Mouse (Mus musculus): ENCODE data around the gene Acot8. TPM values are rescaled to one million over a fixed set of nuclear protein-coding genes. Genes with fewer than 3 reads are reported as not detected.

The Acot8 gene
- total and polyA plus RNA-seq, 3 experiments: 30.9 to 40.3 TPM; not detected in 1

- TF ChIP-seq POLR2AphosphoS5 (IDR thresholded peaks at IDR 0.05; ENCODE audit: borderline replicate concordance, low read depth, low read length): no peak
These were observed 11.4 kb downstream of the Acot8 start (continued) for GRCm38 (mm10) chr2:164793236-164793635.

GRCm38 (mm10) chr2:164792400-164793190 is 12.1 kb downstream of the Acot8 start:
- H3K27ac ChIP-seq (ENCODE audit: control insufficient read depth, low read depth, low read length): no peak overlapping the region

GRCm38 (mm10) chr2:164791841-164792261 is 12.8 kb downstream of the Acot8 start:
- H3K36me3 ChIP-seq (ENCODE audit: control insufficient read depth in 1 of 2, insufficient read depth in 2 of 2, low read length in 2 of 2): peaks cover 0 to 5% of the 10 kb centered on the region in 2 experiments; a peak in 2 of 4 replicates

More at GRCm38 (mm10) chr2:164792400-164793190, 12.1 kb downstream of the Acot8 start:
- H3K27me3 ChIP-seq (ENCODE audit: control insufficient read depth in 1 of 2, insufficient read depth in 2 of 2, low read length in 2 of 2): no peaks in the 10 kb centered on the region
- H3K4me3 ChIP-seq (ENCODE audit: control insufficient read depth in 1 of 2, insufficient read depth in 1 of 2, low read depth in 2 of 2, low read length in 2 of 2): no peak overlapping the region
- no peaks in the 10 kb centered on the region for H3K9me3 ChIP-seq (replicated peaks; ENCODE audit: insufficient read depth, low read length)
- H3K36me3 ChIP-seq (ENCODE audit: control insufficient read depth in 1 of 2, insufficient read depth in 2 of 2, low read length in 2 of 2): peaks cover 0 to 5% of the 10 kb centered on the region in 2 experiments; a peak in 2 of 4 replicates
- no peak overlapping the region for H3K9ac ChIP-seq (ENCODE audit: control insufficient read depth, low read depth, low read length, poor library complexity, severe bottlenecking)
- peaks cover 0 to 4% of the 10 kb centered on the region in 2 experiments; a peak in 1 of 4 replicates for H3K4me1 ChIP-seq (ENCODE audit: control insufficient read depth in 1 of 2, insufficient read depth in 2 of 2, low read length in 2 of 2)
- no peaks in the 10 kb centered on the region for H3K79me2 ChIP-seq (ENCODE audit: control insufficient read depth, insufficient read depth, low read length, poor library complexity)
- no peak for DNase-seq (ENCODE audit: low read depth, low spot score)
- TF ChIP-seq TBP (IDR thresholded peaks at IDR 0.05; ENCODE audit: low read depth, low read length): no peak
- TF ChIP-seq ETS1 (IDR thresholded peaks at IDR 0.05; ENCODE audit: low read depth, low read length): no peak
- TF ChIP-seq BHLHE40 (IDR thresholded peaks at IDR 0.05; ENCODE audit: borderline replicate concordance, low read depth, low read length): no peak
- TF ChIP-seq UBTF (IDR thresholded peaks at IDR 0.05; ENCODE audit: borderline replicate concordance, insufficient read depth, low read depth, low read length): no peak

GRCm38 (mm10) chr2:164790451-164790850 is 14.2 kb downstream of the Acot8 start:
- DNase-seq (ENCODE audit: low read depth, low spot score): no peak
- Histone ChIP-seq H3K4me3 (ENCODE audit: control insufficient read depth in 1 of 2, insufficient read depth in 1 of 2, low read depth in 2 of 2, low read length in 2 of 2) (no peak overlapping the region), H3K79me2 (ENCODE audit: control insufficient read depth, insufficient read depth, low read length, poor library complexity) (no peaks in the 10 kb centered on the region; the same call in 1 of the 2 replicates), H3K27me3 (ENCODE audit: control insufficient read depth in 1 of 2, insufficient read depth in 2 of 2, low read length in 2 of 2) (no peaks in the 10 kb centered on the region), H3K4me1 (ENCODE audit: control insufficient read depth in 1 of 2, insufficient read depth in 2 of 2, low read length in 2 of 2) (peaks cover 3 to 9% of the 10 kb centered on the region in 2 experiments; a peak in 3 of 4 replicates), H3K27ac (ENCODE audit: control insufficient read depth, low read depth, low read length) (no peak overlapping the region), H3K36me3 (ENCODE audit: control insufficient read depth in 1 of 2, insufficient read depth in 2 of 2, low read length in 2 of 2) (peaks cover 0 to 5% of the 10 kb centered on the region in 2 experiments; a peak in 2 of 4 replicates), H3K9ac (ENCODE audit: control insufficient read depth, low read depth, low read length, poor library complexity, severe bottlenecking) (no peak overlapping the region), H3K9me3 (replicated peaks; ENCODE audit: insufficient read depth, low read length) (no peaks in the 10 kb centered on the region)
- TF ChIP-seq NELFE (IDR thresholded peaks at IDR 0.05; ENCODE audit: low read depth, low read length) (no peak), RCOR1 (IDR thresholded peaks at IDR 0.05; ENCODE audit: low read depth, low read length) (no peak), RAD21 (IDR thresholded peaks at IDR 0.05; ENCODE audit: low read depth, low read length) (no peak), CTCF (IDR thresholded peaks at IDR 0.05 in 2 of 3, conservative IDR thresholded peaks at IDR 0.05 in 1 of 3; ENCODE audit: control insufficient read depth in 1 of 3, insufficient read depth in 1 of 3, low read depth in 2 of 3, low read length in 3 of 3, poor library complexity in 1 of 3, severe bottlenecking in 1 of 3) (no peak), EP300 (IDR thresholded peaks at IDR 0.05; ENCODE audit: low read depth in 1 of 2, low read length in 2 of 2) (no peak), ELF1 (IDR thresholded peaks at IDR 0.05; ENCODE audit: low read depth, low read length) (no peak), TAL1 (IDR thresholded peaks at IDR 0.05; ENCODE audit: low read length) (no peak), ZC3H11A (IDR thresholded peaks at IDR 0.05; ENCODE audit: low read depth, low read length) (no peak), MAX (IDR thresholded peaks at IDR 0.05; ENCODE audit: low read length) (no peak), ETS1 (IDR thresholded peaks at IDR 0.05; ENCODE audit: low read depth, low read length) (no peak), GATA1 (IDR thresholded peaks at IDR 0.05; ENCODE audit: low read depth, low read length) (no peak), MYC (IDR thresholded peaks at IDR 0.05; ENCODE audit: low read depth, low read length) (no peak), BHLHE40 (IDR thresholded peaks at IDR 0.05; ENCODE audit: borderline replicate concordance, low read depth, low read length) (no peak)

More at GRCm38 (mm10) chr2:164791841-164792261, 12.8 kb downstream of the Acot8 start:
- TF ChIP-seq TAL1 (IDR thresholded peaks at IDR 0.05; ENCODE audit: low read length) (no peak), GATA1 (IDR thresholded peaks at IDR 0.05; ENCODE audit: low read depth, low read length) (no peak), ZC3H11A (IDR thresholded peaks at IDR 0.05; ENCODE audit: low read depth, low read length) (no peak), POLR2AphosphoS5 (IDR thresholded peaks at IDR 0.05; ENCODE audit: borderline replicate concordance, low read depth, low read length) (no peak), MYB (IDR thresholded peaks at IDR 0.05; ENCODE audit: low read depth, low read length) (no peak), MAZ (IDR thresholded peaks at IDR 0.05; ENCODE audit: low read depth, low read length) (no peak), HCFC1 (IDR thresholded peaks at IDR 0.05; ENCODE audit: low read depth, low read length) (no peak), KAT2A (conservative IDR thresholded peaks at IDR 0.05; ENCODE audit: low read depth, low read length) (no peak), BHLHE40 (IDR thresholded peaks at IDR 0.05; ENCODE audit: borderline replicate concordance, low read depth, low read length) (no peak), USF2 (IDR thresholded peaks at IDR 0.05; ENCODE audit: borderline replicate concordance in 1 of 2, insufficient read depth in 1 of 2, low read depth in 1 of 2, low read length in 2 of 2) (no peak), RAD21 (IDR thresholded peaks at IDR 0.05; ENCODE audit: low read depth, low read length) (no peak)
- no peak overlapping the region for H3K27ac ChIP-seq (ENCODE audit: control insufficient read depth, low read depth, low read length)
- H3K4me1 ChIP-seq (ENCODE audit: control insufficient read depth in 1 of 2, insufficient read depth in 2 of 2, low read length in 2 of 2): peaks cover 0 to 4% of the 10 kb centered on the region in 2 experiments; a peak in 1 of 4 replicates
- H3K79me2 ChIP-seq (ENCODE audit: control insufficient read depth, insufficient read depth, low read length, poor library complexity): no peaks in the 10 kb centered on the region
- no peak overlapping the region for H3K4me3 ChIP-seq (ENCODE audit: control insufficient read depth in 1 of 2, insufficient read depth in 1 of 2, low read depth in 2 of 2, low read length in 2 of 2)
- no peak overlapping the region for H3K9ac ChIP-seq (ENCODE audit: control insufficient read depth, low read depth, low read length, poor library complexity, severe bottlenecking)
- H3K9me3 ChIP-seq (replicated peaks; ENCODE audit: insufficient read depth, low read length): no peaks in the 10 kb centered on the region
- no peak for DNase-seq (ENCODE audit: low read depth, low spot score)
- no peaks in the 10 kb centered on the region for H3K27me3 ChIP-seq (ENCODE audit: control insufficient read depth in 1 of 2, insufficient read depth in 2 of 2, low read length in 2 of 2)

Data from MEL (cell line).